Mouse (Mus musculus): ENCODE data around the gene Elmo1. TPM values are rescaled to one million over a fixed set of nuclear protein-coding genes. Genes with fewer than 3 reads are reported as not detected.

Elmo1 gene
- polyA plus RNA-seq, 1 experiment from 2014 or later = 45.9 TPM

- Histone ChIP-seq H3K4me1 (replicated peaks) (0 out of 2 replicates have a peak, but pooled peaks cover 2% of the 10 kb centered on the region), H3K4me2 (no peak overlapping the region), H3K4me3 (no peak overlapping the region), H3K27me3 (no peaks in the 10 kb centered on the region), H3K9me3 (no peaks in the 10 kb centered on the region), H3K9ac (no peak overlapping the region), H3K36me3 (no peaks in the 10 kb centered on the region), H3K27ac (no peak overlapping the region)
- WGBS = 80% methylated on average over 5 of the region's 5 CpGs
- no peak for ATAC-seq (ENCODE audit: low FRiP score)
These were observed 326.6 kb downstream of the Elmo1 start for GRCm38 (mm10) chr13:20416691-20417660.

DNA sequence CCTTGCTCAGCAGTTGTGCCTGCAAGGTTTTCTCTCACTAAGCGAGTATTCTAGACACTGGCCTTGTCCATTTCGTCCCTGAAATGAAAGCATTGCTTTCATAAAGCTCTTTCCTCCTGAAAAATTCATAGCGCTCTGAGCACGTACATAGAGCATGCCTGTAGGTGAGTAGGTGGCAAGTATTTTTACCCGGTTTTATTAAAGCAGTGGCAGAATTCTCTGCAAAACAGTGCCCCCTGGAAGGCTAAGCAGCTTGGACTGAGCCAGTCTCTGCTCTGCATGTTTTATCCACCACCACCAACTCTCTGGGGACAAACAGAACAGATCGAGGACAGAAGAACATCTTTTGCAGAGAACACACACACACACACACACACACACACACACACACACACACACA is 340.6 kb downstream of the Elmo1 start:
- Histone ChIP-seq H3K4me1 (replicated peaks) (peaks cover 4% of the 10 kb centered on the region; the same call in 1 of the 2 replicates), H3K4me3 (no peak overlapping the region), H3K27me3 (no peaks in the 10 kb centered on the region), H3K27ac (0 out of 2 replicates have a peak overlapping the region, but pooled peaks have one; percentile 3), H3K9ac (no peak overlapping the region), H3K36me3 (no peaks in the 10 kb centered on the region), H3K9me3 (no peaks in the 10 kb centered on the region), H3K4me2 (no peak overlapping the region)
- 68% methylated on average over 6 of the region's 6 CpGs for WGBS
- ATAC-seq (ENCODE audit: low FRiP score) = no peak

GRCm38 (mm10) chr13:20433221-20433858 is 342.9 kb downstream of the Elmo1 start:
- H3K4me2 ChIP-seq = no peak overlapping the region
- no peak overlapping the region for H3K27ac ChIP-seq
- H3K4me3 ChIP-seq = no peak overlapping the region
- no peaks in the 10 kb centered on the region for H3K36me3 ChIP-seq
- H3K9me3 ChIP-seq = no peaks in the 10 kb centered on the region
- H3K9ac ChIP-seq = no peak overlapping the region
- 69% methylated on average over 4 of the region's 4 CpGs for WGBS
- H3K4me1 ChIP-seq (replicated peaks) = peaks cover 4% of the 10 kb centered on the region; the same call in 1 of the 2 replicates
- no peak for ATAC-seq (ENCODE audit: low FRiP score)
- H3K27me3 ChIP-seq = no peaks in the 10 kb centered on the region

DNA sequence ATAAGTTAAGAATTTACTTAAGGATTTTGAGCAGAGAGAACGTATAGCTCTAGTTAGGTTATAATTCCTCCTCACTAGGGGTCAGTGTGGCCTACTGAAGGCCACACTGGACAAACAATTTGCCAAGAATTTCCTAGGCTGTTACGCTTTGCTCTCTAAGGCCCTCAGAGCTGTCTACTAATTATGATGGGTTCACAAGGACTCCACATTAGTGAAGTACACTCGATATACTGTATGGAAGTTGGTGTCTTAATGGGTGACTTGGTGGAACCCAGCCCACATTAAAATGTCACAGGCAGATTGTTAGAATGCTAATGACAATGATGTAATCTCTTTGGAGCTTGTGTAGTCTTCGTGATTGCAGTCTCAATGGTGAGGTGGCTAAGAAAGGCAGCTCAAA is 343.7 kb downstream of the Elmo1 start:
- Histone ChIP-seq H3K4me2 (no peak overlapping the region), H3K27me3 (no peaks in the 10 kb centered on the region), H3K36me3 (no peaks in the 10 kb centered on the region), H3K9ac (no peak overlapping the region), H3K9me3 (no peaks in the 10 kb centered on the region), H3K4me1 (replicated peaks) (peaks cover 4% of the 10 kb centered on the region; the same call in 1 of the 2 replicates), H3K27ac (no peak overlapping the region), H3K4me3 (no peak overlapping the region)
- ATAC-seq (ENCODE audit: low FRiP score) = no peak
- 71% methylated on average over 4 of the region's 4 CpGs for WGBS

GRCm38 (mm10) chr13:20439488-20439887 is 349.1 kb downstream of the Elmo1 start:
- H3K9ac ChIP-seq = no peak overlapping the region
- H3K4me3 ChIP-seq = no peak overlapping the region
- ATAC-seq (ENCODE audit: low FRiP score) = no peak
- H3K4me1 ChIP-seq (replicated peaks) = no peaks in the 10 kb centered on the region
- H3K36me3 ChIP-seq = no peaks in the 10 kb centered on the region
- 97% methylated on average over 1 of the region's 1 CpGs for WGBS
- H3K27me3 ChIP-seq = no peaks in the 10 kb centered on the region
- H3K4me2 ChIP-seq = no peak overlapping the region
- no peak overlapping the region for H3K27ac ChIP-seq
- H3K9me3 ChIP-seq = no peaks in the 10 kb centered on the region

GRCm38 (mm10) chr13:20450831-20451353 is 360.5 kb downstream of the Elmo1 start:
- no peak overlapping the region for H3K4me2 ChIP-seq
- H3K27me3 ChIP-seq = no peaks in the 10 kb centered on the region
- ATAC-seq (ENCODE audit: low FRiP score) = no peak
- no peak overlapping the region for H3K4me3 ChIP-seq
- WGBS = 29% methylated on average over 7 of the region's 7 CpGs
- peaks cover 24% of the 10 kb centered on the region for H3K4me1 ChIP-seq (replicated peaks)
- H3K9me3 ChIP-seq = no peaks in the 10 kb centered on the region
- no peak overlapping the region for H3K9ac ChIP-seq
- H3K27ac ChIP-seq = no peak overlapping the region
- no peaks in the 10 kb centered on the region for H3K36me3 ChIP-seq

DNA sequence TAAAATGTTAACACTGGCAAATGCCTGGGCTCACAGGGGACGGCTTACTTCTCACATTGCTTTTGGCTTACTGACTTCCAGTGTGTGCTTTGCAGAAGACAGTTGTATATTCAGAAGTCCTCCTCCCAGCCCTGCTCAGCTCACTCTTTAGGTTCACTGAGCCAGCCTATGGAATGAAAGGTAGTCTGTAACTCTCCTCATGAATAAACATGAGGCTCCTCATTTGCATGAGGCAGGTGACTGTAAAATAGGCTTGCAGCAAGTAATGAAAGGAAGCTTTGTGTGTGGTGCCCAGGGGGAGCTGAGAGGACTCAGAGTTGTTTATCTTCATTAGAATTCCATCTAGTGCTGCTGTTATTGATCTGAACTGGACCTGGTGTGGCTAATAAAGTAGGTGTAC is 364.0 kb downstream of the Elmo1 start:
- H3K4me1 ChIP-seq (replicated peaks) = peaks cover 27% of the 10 kb centered on the region
- H3K9me3 ChIP-seq = no peaks in the 10 kb centered on the region
- H3K4me3 ChIP-seq = no peak overlapping the region
- no peak overlapping the region for H3K9ac ChIP-seq
- H3K27me3 ChIP-seq = no peaks in the 10 kb centered on the region
- no peak overlapping the region for H3K4me2 ChIP-seq
- peak overlapping the region; percentile 56; the same call in 1 of the 2 replicates for H3K27ac ChIP-seq
- peak; percentile 90 for ATAC-seq (ENCODE audit: low FRiP score)
- 32% methylated on average over 1 of the region's 1 CpGs for WGBS
- H3K36me3 ChIP-seq = no peaks in the 10 kb centered on the region

DNA sequence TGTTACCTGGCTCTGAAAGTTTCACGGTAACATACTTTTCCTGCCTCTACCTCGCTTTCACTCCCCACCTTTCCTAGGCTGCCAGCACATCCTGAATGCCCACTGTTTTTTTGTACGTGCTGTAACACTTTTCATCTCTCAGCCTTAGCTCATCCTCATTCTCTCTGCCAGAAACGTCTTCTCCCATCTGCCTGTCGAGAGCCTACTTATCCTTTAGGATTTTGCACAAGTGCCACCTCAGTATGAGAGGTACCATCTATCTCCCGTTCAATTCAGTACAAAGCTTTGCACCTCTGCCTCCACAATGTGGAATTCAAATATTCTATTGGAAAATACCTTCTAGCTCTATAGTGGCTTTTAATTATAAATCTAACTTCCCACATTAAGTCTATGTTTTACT is 369.7 kb downstream of the Elmo1 start:
- Histone ChIP-seq H3K27ac (no peak overlapping the region), H3K4me1 (replicated peaks) (peaks cover 11% of the 10 kb centered on the region), H3K4me3 (no peak overlapping the region), H3K4me2 (no peak overlapping the region), H3K9ac (no peak overlapping the region), H3K9me3 (no peaks in the 10 kb centered on the region), H3K27me3 (no peaks in the 10 kb centered on the region), H3K36me3 (no peaks in the 10 kb centered on the region)
- ATAC-seq (ENCODE audit: low FRiP score) = no peak
- 91% methylated on average over 6 of the region's 6 CpGs for WGBS

DNA sequence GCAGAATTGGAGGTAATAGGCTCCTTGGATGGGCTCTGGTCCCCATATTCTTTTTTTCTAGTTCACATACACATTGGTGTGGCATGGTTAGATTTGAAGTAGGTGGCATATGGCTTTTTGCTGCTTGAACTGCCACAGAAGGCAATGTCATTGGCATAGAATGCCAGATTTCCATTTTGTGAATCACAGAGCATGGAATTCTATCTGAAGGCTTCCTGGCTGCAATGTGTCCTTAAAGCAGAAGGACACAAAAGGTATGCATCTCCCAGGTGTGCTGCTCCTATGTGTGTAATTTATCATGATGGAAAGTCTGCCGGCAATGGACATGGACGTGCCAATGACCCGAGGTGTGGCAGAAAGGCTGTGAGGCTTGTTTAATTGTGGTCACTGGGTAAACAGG is 371.2 kb downstream of the Elmo1 start:
- Histone ChIP-seq H3K27me3 (no peaks in the 10 kb centered on the region), H3K9me3 (no peaks in the 10 kb centered on the region), H3K9ac (no peak overlapping the region), H3K27ac (no peak overlapping the region), H3K36me3 (no peaks in the 10 kb centered on the region), H3K4me3 (no peak overlapping the region), H3K4me1 (replicated peaks) (no peaks in the 10 kb centered on the region), H3K4me2 (no peak overlapping the region)
- no peak for ATAC-seq (ENCODE audit: low FRiP score)
- 83% methylated on average over 3 of the region's 3 CpGs for WGBS

GRCm38 (mm10) chr13:20464161-20464560 is 373.8 kb downstream of the Elmo1 start:
- Histone ChIP-seq H3K9ac (no peak overlapping the region), H3K36me3 (no peaks in the 10 kb centered on the region), H3K4me2 (no peak overlapping the region), H3K4me1 (replicated peaks) (no peaks in the 10 kb centered on the region), H3K9me3 (no peaks in the 10 kb centered on the region), H3K4me3 (no peak overlapping the region), H3K27ac (no peak overlapping the region), H3K27me3 (no peaks in the 10 kb centered on the region)
- ATAC-seq (ENCODE audit: low FRiP score) = no peak

DNA sequence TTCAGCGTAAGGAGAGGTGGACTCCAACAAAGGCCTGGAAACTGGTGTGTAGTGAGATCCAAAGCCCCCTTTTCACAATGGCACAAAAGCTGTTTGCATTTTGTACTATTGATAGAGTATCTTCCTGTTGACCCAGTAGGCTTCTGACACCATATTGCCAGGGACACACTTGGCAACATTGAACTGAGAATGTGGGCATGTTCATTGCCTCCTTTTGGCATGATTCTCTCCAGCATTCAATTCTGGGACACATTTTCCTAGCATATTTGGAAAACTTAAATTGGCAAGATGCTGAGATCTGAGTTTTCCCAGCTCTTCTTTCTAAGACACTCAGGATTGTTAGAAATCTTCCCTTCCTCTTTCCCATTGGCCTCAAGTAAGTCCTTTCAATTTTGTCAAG is 377.0 kb downstream of the Elmo1 start:
- no peaks in the 10 kb centered on the region for H3K36me3 ChIP-seq
- no peak overlapping the region for H3K4me2 ChIP-seq
- no peak overlapping the region for H3K9ac ChIP-seq
- no peaks in the 10 kb centered on the region for H3K27me3 ChIP-seq
- WGBS = 85% methylated on average over 1 of the region's 1 CpGs
- no peak overlapping the region for H3K27ac ChIP-seq
- H3K4me3 ChIP-seq = no peak overlapping the region
- ATAC-seq (ENCODE audit: low FRiP score) = no peak
- no peaks in the 10 kb centered on the region for H3K9me3 ChIP-seq
- H3K4me1 ChIP-seq (replicated peaks) = peaks cover 14% of the 10 kb centered on the region

DNA sequence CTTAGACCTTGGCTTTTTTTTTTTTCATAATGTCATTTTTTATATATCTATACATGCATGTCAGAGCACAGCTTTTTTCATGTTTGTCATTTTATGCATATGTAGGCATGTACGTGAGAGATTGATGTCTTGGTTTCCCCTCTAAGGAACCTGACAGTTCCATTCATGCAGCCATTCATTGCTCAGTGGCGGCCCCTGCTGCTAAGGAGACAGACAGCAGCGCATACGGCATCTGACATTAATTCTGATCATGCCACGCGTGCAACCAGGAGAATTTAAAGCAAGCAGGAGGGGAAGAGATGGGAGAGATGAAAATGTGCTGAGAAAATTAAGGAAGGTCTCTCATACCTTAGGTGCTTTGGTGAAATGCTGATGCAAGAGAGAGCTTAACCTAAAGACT is 381.3 kb downstream of the Elmo1 start:
- H3K27me3 ChIP-seq = no peaks in the 10 kb centered on the region
- H3K4me3 ChIP-seq = peak overlapping the region; percentile 54
- peak overlapping the region; percentile 94 for H3K27ac ChIP-seq
- 2% methylated on average over 6 of the region's 6 CpGs for WGBS
- H3K36me3 ChIP-seq = no peaks in the 10 kb centered on the region
- H3K4me2 ChIP-seq = peak overlapping the region; percentile 63
- peak overlapping the region; percentile 78 for H3K9ac ChIP-seq
- peaks cover 44% of the 10 kb centered on the region for H3K4me1 ChIP-seq (replicated peaks)
- H3K9me3 ChIP-seq = no peaks in the 10 kb centered on the region
- peak; percentile 34; the same call in 1 of the 2 replicates for ATAC-seq (ENCODE audit: low FRiP score)

Data from hindbrain, embryonic 13.5 days (tissue).